Mouse (Mus musculus) adrenal gland, adult 8-10 months (tissue): ENCODE measurements at regions not wholly inside any gene's neighbourhood (a gene's known extent, or its start where the extent isn't known, plus 50 kb on each side); places are given as distances from the start of the nearest gene placed in this dataset.
"Not testable (repeated sequence)": the region's sequence is repeated elsewhere in the genome, so short reads cannot be mapped to it uniquely, and the experiment has no call there.

Source experiments
- DNase-seq: peaks from one replicate; pipeline ENCODE4 v3.0.0; 2022

GRCm38 (mm10) chr16:55758707-55759067 lies 80.0 kb downstream of the Nfkbiz start:
- no peak for DNase-seq

GRCm38 (mm10) chr16:55757952-55758706 lies 80.6 kb downstream of the Nfkbiz start:
- no peak for DNase-seq

- not testable (repeated sequence) for DNase-seq
These were observed 81.3 kb downstream of the Nfkbiz start for GRCm38 (mm10) chr16:55757422-55757815.

GRCm38 (mm10) chr16:55756764-55757421 lies 81.8 kb downstream of the Nfkbiz start:
- DNase-seq = no peak

GRCm38 (mm10) chr16:55755309-55755832 lies 83.3 kb downstream of the Nfkbiz start:
- no peak for DNase-seq

GRCm38 (mm10) chr16:55754092-55754763 lies 84.5 kb downstream of the Nfkbiz start:
- no peak for DNase-seq

- no peak for DNase-seq
These were observed 85.3 kb downstream of the Nfkbiz start for GRCm38 (mm10) chr16:55753380-55753779.

- DNase-seq = no peak
These were observed 91.4 kb downstream of the Nfkbiz start for GRCm38 (mm10) chr16:55747250-55747649.

GRCm38 (mm10) chr16:55746159-55746558 lies 92.5 kb downstream of the Nfkbiz start:
- no peak for DNase-seq

GRCm38 (mm10) chr16:55745094-55745493 lies 93.6 kb downstream of the Nfkbiz start:
- DNase-seq = no peak

- DNase-seq = no peak
These were observed 97.4 kb downstream of the Nfkbiz start for GRCm38 (mm10) chr16:55741099-55741863.

GRCm38 (mm10) chr16:55738741-55739140 lies 100.0 kb downstream of the Nfkbiz start:
- DNase-seq = no peak

GRCm38 (mm10) chr16:55735476-55735968 lies 103.2 kb downstream of the Nfkbiz start:
- DNase-seq = no peak

GRCm38 (mm10) chr16:55734301-55734700 lies 104.4 kb downstream of the Nfkbiz start:
- DNase-seq = no peak

GRCm38 (mm10) chr16:55733751-55734150 lies 104.9 kb downstream of the Nfkbiz start:
- DNase-seq = peak; percentile 15

- DNase-seq = no peak
These were observed 107.7 kb downstream of the Nfkbiz start for GRCm38 (mm10) chr16:55731003-55731402.

- no peak for DNase-seq
These were observed 112.2 kb downstream of the Nfkbiz start for GRCm38 (mm10) chr16:55726538-55726937.

- DNase-seq = no peak
These were observed 118.3 kb downstream of the Nfkbiz start for GRCm38 (mm10) chr16:55720430-55720829.

GRCm38 (mm10) chr16:55710017-55710416 lies 128.7 kb downstream of the Nfkbiz start:
- no peak for DNase-seq

GRCm38 (mm10) chr16:55706502-55706901 lies 132.2 kb downstream of the Nfkbiz start:
- no peak for DNase-seq

- DNase-seq = no peak
These were observed 140.2 kb downstream of the Nfkbiz start for GRCm38 (mm10) chr16:55698489-55698892.

GRCm38 (mm10) chr16:55691069-55691468 lies 147.6 kb downstream of the Nfkbiz start:
- no peak for DNase-seq
